In the genomic region with DNA sequence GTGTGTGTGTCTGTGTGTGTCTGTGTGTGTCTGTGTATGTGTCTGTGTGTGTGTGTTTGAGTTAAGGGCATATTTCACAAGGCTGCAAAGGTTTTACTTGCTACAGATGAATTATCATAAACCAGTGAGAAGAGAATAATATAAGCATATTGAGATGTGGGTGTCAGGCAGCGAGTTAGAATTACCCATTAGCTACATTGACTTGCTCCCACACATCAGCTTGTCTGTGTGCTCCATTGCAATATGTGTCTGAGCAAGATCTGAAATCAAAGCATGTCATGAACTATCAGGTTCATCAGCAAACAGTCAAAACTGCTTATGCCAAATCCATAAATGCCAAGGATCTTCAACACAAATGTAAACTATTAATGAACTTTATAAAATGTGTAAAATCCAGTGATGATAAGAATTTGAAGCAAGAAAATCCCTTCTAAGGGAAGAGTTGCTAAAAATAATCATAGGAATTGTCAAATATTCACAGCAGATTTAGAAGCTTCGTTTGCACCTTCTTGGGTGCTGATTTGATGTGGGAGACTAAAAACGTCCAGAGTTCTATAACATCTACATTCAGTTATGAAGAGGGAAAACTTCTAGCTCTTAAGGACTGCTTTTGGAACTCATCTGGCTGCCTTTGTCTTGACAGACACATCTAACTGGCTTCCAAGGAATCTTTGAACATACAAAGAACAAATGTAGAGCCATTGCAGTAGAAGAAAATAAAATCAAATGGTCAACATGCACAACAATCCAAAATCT, we compare ENCODE assay signal across 23 mouse cellular contexts.
A peak's percentile ranks its signal among the peaks of the same experiment; 100 is the strongest.
DNase-seq lines count a peak whose midpoint lies in the region; ATAC-seq lines count a peak whose summit lies in the region.
"Had no signal": no experiment of that assay in that cellular context is flagged by ENCODE, and none has a peak within 500 bp of the region (broad histone marks: within the 10 kb centered on the region; RNA-seq: fewer than 3 reads in every experiment).

No protein-coding gene starts in this region.

- intact Hi-C loops in left cerebral cortex, postnatal 10 days (cut with DNase I): no loop called here

- no peak for DNase-seq in frontal cortex, postnatal 25 days (ENCODE audit: low spot score in 2 of 2)
- DNase-seq in left cerebral cortex, adult 11 months (ENCODE audit: low spot score): peak; percentile 30
- DNase-seq in left cerebral cortex, postnatal 10 days (ENCODE audit: extremely low spot score in 1 of 2, low spot score in 2 of 2): no peak
- peak; percentile 6 to 12 for DNase-seq in right cerebral cortex, adult 2 months (ENCODE audit: low spot score in 2 of 2)
- DNase-seq in right cerebral cortex, postnatal 4 days: no peak
- DNase-seq in urinary bladder, postnatal 14 days (ENCODE audit: low spot score): no peak
- DNase-seq: adrenal gland, adult 2 months; cerebellum, adult 8-10 months; cerebellum, postnatal 25 days; forebrain, postnatal 0 days; gastrocnemius, adult 2 months; gastrocnemius, postnatal 36 days; heart, adult 18-20 months; heart, postnatal 4 days; kidney, adult 8-10 months; kidney, postnatal 4 days; liver, embryonic 13.5 days; lung, adult 2 months; lung, postnatal 10 days had no signal

- ATAC-seq in frontal cortex, adult (ENCODE audit: low TSS enrichment): peak; percentile 89
- ATAC-seq: activated CD4-positive, CD25-positive, alpha-beta regulatory T cell, adult 4 months; forebrain, postnatal 0 days; intestine, embryonic 16.5 days; midbrain, embryonic 13.5 days had no signal

Comparison
In these comparisons a context has a peak if more than half of its experiments do, and no peak if none do; other contexts are left out.
1. DNase-seq: peak in left cerebral cortex, adult 11 months (single experiment) and right cerebral cortex, adult 2 months (2 of 2); none in frontal cortex, postnatal 25 days (0 of 2), left cerebral cortex, postnatal 10 days (0 of 2), right cerebral cortex, postnatal 4 days (single experiment) and urinary bladder, postnatal 14 days (single experiment).